Mouse (Mus musculus): ENCODE measurements around the gene Ccsap. TPM values are rescaled to one million over a fixed set of nuclear protein-coding genes. Genes with fewer than 3 reads are reported as not detected.

Ccsap gene
- polyA plus RNA-seq, 1 experiment from 2014 or later: 2.2 TPM

DNA sequence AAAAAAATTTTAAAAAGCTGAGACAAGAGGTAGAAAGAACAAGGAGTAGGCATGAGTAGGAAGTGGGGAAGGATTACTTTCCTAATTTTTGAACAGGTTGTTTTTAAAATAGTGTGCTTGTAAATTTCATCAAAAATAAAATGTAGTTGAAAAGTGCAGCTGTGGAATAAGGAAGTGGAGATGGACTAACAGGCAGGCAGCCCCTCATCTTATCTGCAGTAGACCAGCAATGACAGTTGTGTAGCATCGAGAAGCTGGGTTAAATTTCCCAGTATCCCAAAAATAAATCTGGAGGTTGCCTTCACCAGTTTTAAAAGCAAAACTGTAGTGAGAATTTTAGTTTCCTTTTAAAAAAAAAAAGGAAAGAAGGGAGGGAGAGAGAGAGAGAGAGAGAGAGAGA is 5.8 kb downstream of the Ccsap start:
- Histone ChIP-seq H3K27ac (no peak overlapping the region), H3K9ac (no peak overlapping the region), H3K27me3 (no peaks in the 10 kb centered on the region), H3K4me1 (replicated peaks) (peaks cover 10% of the 10 kb centered on the region; the same call in 1 of the 2 replicates), H3K36me3 (no peaks in the 10 kb centered on the region), H3K4me2 (no peak overlapping the region), H3K9me3 (replicated peaks) (no peaks in the 10 kb centered on the region), H3K4me3 (no peak overlapping the region)
- no peak for ATAC-seq (replicated peaks; ENCODE audit: insufficient number of reproducible peaks, insufficient read depth, low FRiP score, low read depth)
- WGBS: 54% methylated on average over 1 of the region's 1 CpGs

DNA sequence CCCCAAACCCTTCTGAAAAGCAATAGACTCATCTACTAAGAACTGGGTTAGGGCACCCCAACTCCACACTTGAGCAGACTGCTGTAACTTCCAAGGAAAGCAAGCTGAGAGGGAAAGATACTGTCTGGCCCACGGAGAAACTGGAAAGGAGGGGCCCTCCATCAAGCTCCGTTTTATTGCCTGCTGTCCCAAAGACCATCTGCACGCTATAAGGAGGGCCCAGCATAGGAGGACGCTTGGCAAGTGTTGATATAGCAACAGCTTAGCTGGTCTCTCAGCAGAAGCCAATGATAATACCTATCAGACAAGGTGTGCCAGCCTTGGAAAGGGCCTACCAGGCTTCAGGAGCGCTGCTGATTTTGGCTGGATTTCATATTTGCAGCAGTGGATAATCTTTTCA is 8.4 kb downstream of the Ccsap start:
- no peaks in the 10 kb centered on the region for H3K9me3 ChIP-seq (replicated peaks)
- H3K4me1 ChIP-seq (replicated peaks): no peaks in the 10 kb centered on the region
- H3K9ac ChIP-seq: no peak overlapping the region
- H3K27ac ChIP-seq: no peak overlapping the region
- no peaks in the 10 kb centered on the region for H3K27me3 ChIP-seq
- ATAC-seq (replicated peaks; ENCODE audit: insufficient number of reproducible peaks, insufficient read depth, low FRiP score, low read depth): no peak
- no peaks in the 10 kb centered on the region for H3K36me3 ChIP-seq
- WGBS: 60% methylated on average over 5 of the region's 5 CpGs
- H3K4me3 ChIP-seq: no peak overlapping the region
- no peak overlapping the region for H3K4me2 ChIP-seq

DNA sequence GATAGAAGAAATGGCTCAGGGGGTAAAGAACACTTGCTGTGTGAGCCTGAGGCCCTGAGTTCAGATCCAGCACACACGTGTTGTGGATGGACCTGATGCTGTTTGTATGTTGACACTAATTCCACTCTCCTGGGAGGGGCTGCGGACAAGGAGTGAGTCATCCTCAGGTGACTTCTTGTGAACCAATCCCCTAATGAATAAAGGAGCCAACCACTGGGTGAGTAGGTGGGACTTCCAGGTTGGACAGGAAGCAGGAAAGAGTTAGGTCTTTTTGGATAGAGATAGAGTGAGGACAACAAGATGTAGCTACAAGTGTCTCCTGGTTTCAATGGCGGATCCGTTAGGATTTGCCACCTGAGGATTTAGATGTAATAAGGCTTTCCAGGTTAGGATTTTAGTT is 10.7 kb downstream of the Ccsap start:
- no peaks in the 10 kb centered on the region for H3K9me3 ChIP-seq (replicated peaks)
- no peaks in the 10 kb centered on the region for H3K4me1 ChIP-seq (replicated peaks)
- no peak for ATAC-seq (replicated peaks; ENCODE audit: insufficient number of reproducible peaks, insufficient read depth, low FRiP score, low read depth)
- H3K4me2 ChIP-seq: no peak overlapping the region
- no peak overlapping the region for H3K9ac ChIP-seq
- 75% methylated on average over 4 of the region's 4 CpGs for WGBS
- no peak overlapping the region for H3K4me3 ChIP-seq
- H3K27ac ChIP-seq: no peak overlapping the region
- H3K27me3 ChIP-seq: no peaks in the 10 kb centered on the region
- no peaks in the 10 kb centered on the region for H3K36me3 ChIP-seq

DNA sequence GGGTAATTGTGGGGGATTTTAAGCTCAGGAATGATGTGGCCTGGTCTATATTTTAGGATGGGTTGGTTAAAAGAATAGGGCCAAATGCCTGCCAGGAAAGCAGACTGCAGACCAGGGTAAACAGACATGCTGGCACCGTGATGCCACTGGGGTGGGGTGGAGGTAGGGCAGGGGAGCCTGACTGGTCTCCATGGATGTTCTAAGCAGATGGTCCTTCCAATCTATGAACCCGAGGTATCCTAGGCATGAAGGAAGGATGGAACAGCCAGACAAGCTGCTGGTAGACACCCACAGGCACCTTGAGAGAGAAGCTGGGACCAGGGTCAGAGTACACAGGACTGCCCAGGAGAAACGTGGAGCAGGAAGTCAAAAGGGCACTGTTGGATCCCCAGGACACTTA is 12.5 kb downstream of the Ccsap start:
- 65% methylated on average over 3 of the region's 3 CpGs for WGBS
- H3K9ac ChIP-seq: no peak overlapping the region
- no peaks in the 10 kb centered on the region for H3K36me3 ChIP-seq
- H3K4me2 ChIP-seq: no peak overlapping the region
- no peaks in the 10 kb centered on the region for H3K27me3 ChIP-seq
- no peak for ATAC-seq (replicated peaks; ENCODE audit: insufficient number of reproducible peaks, insufficient read depth, low FRiP score, low read depth)
- H3K4me3 ChIP-seq: no peak overlapping the region
- H3K4me1 ChIP-seq (replicated peaks): no peaks in the 10 kb centered on the region
- no peak overlapping the region for H3K27ac ChIP-seq
- no peaks in the 10 kb centered on the region for H3K9me3 ChIP-seq (replicated peaks)

DNA sequence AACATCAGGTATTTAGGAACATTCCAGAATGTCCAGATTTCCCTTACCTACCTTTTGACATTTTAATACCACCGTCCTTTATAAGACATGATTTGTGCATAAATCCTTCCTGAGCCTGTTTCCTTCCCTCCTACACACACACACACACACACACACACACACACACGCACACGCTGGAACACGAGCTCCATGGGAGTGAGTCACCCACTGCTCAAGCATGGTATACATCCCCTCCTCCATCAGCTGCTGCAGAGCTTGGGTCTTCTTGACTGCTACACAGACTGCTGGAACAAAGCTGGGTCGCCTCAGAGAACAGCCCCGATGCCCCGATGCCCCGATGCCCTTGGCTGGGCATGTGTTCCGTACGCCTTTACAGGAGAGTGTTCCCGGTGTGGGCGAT is 13.5 kb downstream of the Ccsap start:
- H3K36me3 ChIP-seq: no peaks in the 10 kb centered on the region
- H3K4me3 ChIP-seq: no peak overlapping the region
- no peak for ATAC-seq (replicated peaks; ENCODE audit: insufficient number of reproducible peaks, insufficient read depth, low FRiP score, low read depth)
- H3K9me3 ChIP-seq (replicated peaks): no peaks in the 10 kb centered on the region
- no peak overlapping the region for H3K9ac ChIP-seq
- H3K27ac ChIP-seq: no peak overlapping the region
- H3K4me1 ChIP-seq (replicated peaks): no peaks in the 10 kb centered on the region
- no peaks in the 10 kb centered on the region for H3K27me3 ChIP-seq
- 78% methylated on average over 12 of the region's 12 CpGs for WGBS
- no peak overlapping the region for H3K4me2 ChIP-seq

DNA sequence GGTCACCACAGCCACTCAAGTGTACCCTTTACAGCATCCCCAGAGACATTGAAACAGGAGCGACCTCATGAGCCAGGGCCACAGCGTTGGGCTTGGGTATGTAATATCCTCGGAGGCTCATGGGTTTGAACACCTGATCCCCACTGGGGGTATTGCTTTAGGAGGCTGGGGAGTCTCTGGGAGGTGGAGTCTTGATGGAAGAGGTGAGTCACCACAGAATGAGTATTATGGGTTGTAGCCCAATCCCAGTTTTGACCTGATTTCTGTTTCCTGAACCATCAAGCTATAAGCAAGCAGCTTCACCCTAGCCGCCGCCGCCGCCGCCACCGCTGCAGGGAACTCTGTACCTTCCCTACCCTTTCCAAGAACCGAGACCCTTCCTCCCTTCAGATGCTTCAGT is 14.0 kb downstream of the Ccsap start:
- no peaks in the 10 kb centered on the region for H3K27me3 ChIP-seq
- H3K27ac ChIP-seq: no peak overlapping the region
- no peak overlapping the region for H3K4me3 ChIP-seq
- WGBS: 92% methylated on average over 10 of the region's 10 CpGs
- no peak overlapping the region for H3K9ac ChIP-seq
- ATAC-seq (replicated peaks; ENCODE audit: insufficient number of reproducible peaks, insufficient read depth, low FRiP score, low read depth): no peak
- H3K36me3 ChIP-seq: no peaks in the 10 kb centered on the region
- no peak overlapping the region for H3K4me2 ChIP-seq
- no peaks in the 10 kb centered on the region for H3K9me3 ChIP-seq (replicated peaks)
- no peaks in the 10 kb centered on the region for H3K4me1 ChIP-seq (replicated peaks)

DNA sequence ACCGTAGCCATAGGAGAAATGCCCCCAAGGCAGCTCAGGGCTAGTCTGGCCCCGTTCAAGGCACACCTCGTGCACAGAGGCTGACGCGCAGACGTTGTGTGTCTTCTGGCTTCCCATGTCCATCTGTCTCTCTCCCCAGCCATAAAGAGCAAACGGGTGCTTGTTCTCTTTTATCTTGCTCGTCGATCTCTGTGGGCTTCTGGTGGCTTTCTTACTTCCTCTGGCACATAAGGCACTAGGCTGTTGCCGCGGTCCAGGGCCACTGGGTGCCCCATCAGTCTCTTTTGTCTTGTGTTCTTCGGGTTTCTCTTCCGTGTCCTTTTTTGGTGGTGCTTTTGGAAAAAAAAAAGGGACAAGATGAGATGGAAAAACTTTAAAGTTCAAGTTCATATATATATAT is 14.9 kb downstream of the Ccsap start:
- Histone ChIP-seq H3K27me3 (no peaks in the 10 kb centered on the region), H3K4me2 (no peak overlapping the region), H3K36me3 (no peaks in the 10 kb centered on the region), H3K4me1 (replicated peaks) (no peaks in the 10 kb centered on the region), H3K27ac (no peak overlapping the region), H3K9ac (no peak overlapping the region), H3K9me3 (replicated peaks) (no peaks in the 10 kb centered on the region), H3K4me3 (no peak overlapping the region)
- no peak for ATAC-seq (replicated peaks; ENCODE audit: insufficient number of reproducible peaks, insufficient read depth, low FRiP score, low read depth)
- WGBS: 78% methylated on average over 13 of the region's 13 CpGs

DNA sequence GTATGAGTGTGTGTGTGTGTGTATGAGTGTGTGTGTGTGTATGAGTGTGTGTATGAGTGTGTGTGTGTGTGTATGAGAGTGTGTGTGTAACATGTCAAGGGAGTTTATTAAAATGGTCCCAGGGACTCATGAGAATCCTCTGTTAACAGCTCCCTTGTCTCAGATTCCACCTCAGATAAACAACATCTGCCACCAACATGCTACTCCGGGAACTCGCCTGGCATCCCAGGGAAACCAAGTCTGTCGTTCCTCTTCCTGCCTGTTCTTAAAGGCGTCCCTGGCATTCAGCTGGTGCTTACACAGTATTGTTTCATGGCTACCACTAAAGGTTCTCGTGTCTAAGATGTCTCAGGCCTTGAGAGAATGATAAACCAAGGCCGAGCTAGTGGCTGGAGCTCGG is 15.7 kb downstream of the Ccsap start:
- Histone ChIP-seq H3K4me2 (no peak overlapping the region), H3K9ac (no peak overlapping the region), H3K36me3 (no peaks in the 10 kb centered on the region), H3K27me3 (no peaks in the 10 kb centered on the region), H3K27ac (no peak overlapping the region), H3K4me3 (no peak overlapping the region), H3K4me1 (replicated peaks) (no peaks in the 10 kb centered on the region), H3K9me3 (replicated peaks) (no peaks in the 10 kb centered on the region)
- no peak for ATAC-seq (replicated peaks; ENCODE audit: insufficient number of reproducible peaks, insufficient read depth, low FRiP score, low read depth)
- WGBS: 80% methylated on average over 7 of the region's 7 CpGs

DNA sequence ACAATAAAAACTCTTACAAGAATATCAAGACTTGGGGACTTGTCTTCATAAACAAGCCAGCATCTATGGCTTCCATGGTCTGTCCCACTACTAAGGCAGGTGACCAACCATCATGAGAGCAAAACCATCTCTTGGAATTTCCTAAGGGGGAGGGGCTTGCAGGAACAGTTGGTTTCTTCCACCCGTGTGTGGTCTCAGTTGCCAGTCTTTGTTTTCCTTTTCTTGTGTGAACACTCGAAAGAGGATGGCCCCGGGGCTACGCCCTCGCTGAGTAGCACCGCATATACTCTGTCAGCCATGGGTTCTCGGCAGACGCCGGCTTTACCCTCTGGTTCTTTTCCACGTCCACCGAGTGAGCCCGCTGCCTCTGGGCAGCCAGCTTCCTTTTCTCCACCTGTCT is 17.9 kb downstream of the Ccsap start:
- no peak for ATAC-seq (replicated peaks; ENCODE audit: insufficient number of reproducible peaks, insufficient read depth, low FRiP score, low read depth)
- no peaks in the 10 kb centered on the region for H3K36me3 ChIP-seq
- no peaks in the 10 kb centered on the region for H3K27me3 ChIP-seq
- H3K4me1 ChIP-seq (replicated peaks): no peaks in the 10 kb centered on the region
- H3K9me3 ChIP-seq (replicated peaks): no peaks in the 10 kb centered on the region
- WGBS: 88% methylated on average over 12 of the region's 12 CpGs
- no peak overlapping the region for H3K27ac ChIP-seq
- no peak overlapping the region for H3K9ac ChIP-seq
- H3K4me3 ChIP-seq: no peak overlapping the region
- H3K4me2 ChIP-seq: no peak overlapping the region

DNA sequence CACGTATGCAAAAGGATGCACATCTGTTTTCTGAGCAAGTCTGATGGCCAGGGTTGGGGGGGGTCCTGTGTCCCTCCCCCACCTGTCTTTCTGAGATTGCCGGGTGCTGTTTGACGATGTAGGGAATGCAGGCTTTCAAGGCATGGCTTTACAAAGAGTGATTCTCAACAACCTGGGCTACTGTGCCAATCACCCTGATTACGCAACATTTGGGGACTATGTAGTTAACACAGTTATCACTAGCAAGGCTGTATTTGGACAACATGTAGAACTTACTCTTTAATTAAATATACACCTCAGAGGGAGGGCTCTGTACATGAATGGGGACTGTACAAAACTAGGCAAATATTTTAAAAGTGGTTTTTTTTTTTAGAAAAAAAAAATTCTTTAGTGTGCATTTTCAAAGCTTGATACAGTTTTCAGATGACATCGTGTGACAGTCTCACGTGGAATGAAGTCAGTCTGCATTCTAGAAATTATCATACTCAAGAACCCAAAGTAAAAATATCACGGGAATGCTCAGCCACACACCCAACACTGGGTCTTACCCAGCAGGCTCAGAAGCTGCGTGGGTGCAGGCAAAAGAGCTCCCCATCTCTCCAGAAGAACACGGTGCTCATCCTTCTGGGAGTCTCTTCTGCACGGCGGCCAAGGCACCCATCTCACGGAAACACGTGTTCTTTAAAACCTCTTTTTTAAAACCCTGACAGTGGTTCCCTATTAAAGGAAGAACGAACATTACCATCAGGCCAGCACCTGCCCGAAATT is 19.2 kb downstream of the Ccsap start:
- H3K27ac ChIP-seq: no peak overlapping the region
- no peak overlapping the region for H3K9ac ChIP-seq
- no peak for ATAC-seq (replicated peaks; ENCODE audit: insufficient number of reproducible peaks, insufficient read depth, low FRiP score, low read depth)
- H3K9me3 ChIP-seq (replicated peaks): no peaks in the 10 kb centered on the region
- H3K4me3 ChIP-seq: no peak overlapping the region
- H3K27me3 ChIP-seq: no peaks in the 10 kb centered on the region
- peaks cover 4% of the 10 kb centered on the region for H3K36me3 ChIP-seq
- no peaks in the 10 kb centered on the region for H3K4me1 ChIP-seq (replicated peaks)
- WGBS: 85% methylated on average over 15 of the region's 15 CpGs
- no peak overlapping the region for H3K4me2 ChIP-seq

DNA sequence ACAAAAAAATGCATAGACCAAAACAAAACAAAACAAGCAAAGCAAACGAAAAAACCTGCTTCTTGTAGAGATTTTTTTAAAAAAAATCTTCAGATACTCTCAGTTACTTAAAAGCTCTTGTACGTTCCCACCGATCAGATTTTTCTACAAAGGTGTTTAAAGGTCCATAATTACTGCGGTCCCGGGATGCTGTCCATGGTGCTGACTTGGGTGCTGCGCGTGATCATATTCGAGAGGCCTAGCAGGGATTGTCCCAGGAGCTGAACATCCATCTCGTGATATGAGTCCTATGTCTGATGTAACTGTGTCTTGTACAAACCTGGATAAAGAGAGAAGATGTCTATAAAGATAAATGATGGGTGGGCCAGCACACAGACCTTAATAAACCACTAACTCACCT is 21.5 kb downstream of the Ccsap start:
- Histone ChIP-seq H3K4me1 (replicated peaks) (no peaks in the 10 kb centered on the region), H3K27me3 (no peaks in the 10 kb centered on the region), H3K36me3 (peaks cover 6% of the 10 kb centered on the region), H3K9ac (no peak overlapping the region), H3K4me2 (no peak overlapping the region), H3K9me3 (replicated peaks) (no peaks in the 10 kb centered on the region), H3K4me3 (no peak overlapping the region), H3K27ac (no peak overlapping the region)
- 66% methylated on average over 9 of the region's 9 CpGs for whole genome bisulfite sequencing
- no peak for ATAC-seq (replicated peaks; ENCODE audit: insufficient number of reproducible peaks, insufficient read depth, low FRiP score, low read depth)

DNA sequence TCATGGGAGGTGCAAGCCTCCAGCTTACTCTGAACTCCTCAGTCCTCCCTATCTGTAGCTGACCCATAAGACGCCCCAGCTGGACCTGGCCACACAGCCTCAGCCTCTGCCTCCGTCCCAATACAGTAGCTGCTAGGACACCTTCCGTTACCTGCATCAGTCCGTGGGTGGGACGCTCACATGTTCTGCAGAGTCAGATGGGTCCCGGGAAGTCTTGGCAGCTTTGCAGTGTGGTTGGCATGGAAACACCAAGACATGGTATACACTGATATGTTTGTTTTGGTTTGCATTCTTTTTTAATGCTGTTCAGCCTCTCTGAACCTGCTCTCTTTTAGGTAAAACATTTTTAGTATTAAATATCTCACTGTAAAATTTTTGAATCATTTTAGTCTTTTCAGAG is 23.7 kb downstream of the Ccsap start:
- 86% methylated on average over 6 of the region's 6 CpGs for WGBS
- no peak overlapping the region for H3K4me2 ChIP-seq
- H3K4me1 ChIP-seq (replicated peaks): no peaks in the 10 kb centered on the region
- peaks cover 19% of the 10 kb centered on the region for H3K36me3 ChIP-seq
- ATAC-seq (replicated peaks; ENCODE audit: insufficient number of reproducible peaks, insufficient read depth, low FRiP score, low read depth): no peak
- no peak overlapping the region for H3K4me3 ChIP-seq
- no peaks in the 10 kb centered on the region for H3K27me3 ChIP-seq
- H3K9ac ChIP-seq: no peak overlapping the region
- no peak overlapping the region for H3K27ac ChIP-seq
- H3K9me3 ChIP-seq (replicated peaks): no peaks in the 10 kb centered on the region

Data from heart, embryonic 15.5 days (tissue).